8 mouse cellular contexts compared by ENCODE assay signal in genomic region chr13:69481634-69482505, GRCm38 (mm10). TPM values are rescaled to one million over a fixed set of nuclear protein-coding genes. Genes with fewer than 3 reads are reported as not detected.
DNase-seq lines count a peak whose midpoint lies in the region; ATAC-seq and TF ChIP-seq lines count a peak whose summit lies in the region.

No protein-coding gene starts in this region.

- peak overlapping the region; percentile 21; the same call in 1 of the 2 replicates for H3K4me3 ChIP-seq in intestine, postnatal 0 days (ENCODE audit: low read depth, low read length)
- peak overlapping the region; percentile 35 for H3K4me3 ChIP-seq in small intestine, adult 2 months (ENCODE audit: low read depth, low read length)

- H3K27me3 ChIP-seq in intestine, postnatal 0 days (replicated peaks; ENCODE audit: control insufficient read depth, insufficient read depth, low read length): peaks cover 34% of the 10 kb centered on the region
- H3K27me3 ChIP-seq in small intestine, adult 2 months (ENCODE audit: control insufficient read depth, insufficient read depth, low read length): peaks cover 9% of the 10 kb centered on the region

- H3K9ac ChIP-seq in intestine, postnatal 0 days (ENCODE audit: low read depth, low read length): no peak overlapping the region

- no peak overlapping the region for H3K27ac ChIP-seq in intestine, postnatal 0 days (ENCODE audit: low read depth, low read length)
- no peak overlapping the region for H3K27ac ChIP-seq in small intestine, adult 2 months (ENCODE audit: insufficient read depth, low read depth, low read length)

- peak; percentile 84 for DNase-seq in adrenal gland, postnatal 14 days
- peak; percentile 28 for DNase-seq in embryo, embryonic 9.5 days (ENCODE audit: extremely low spot score)
- peak; percentile 96 for DNase-seq in heart, adult 11 months
- peak; percentile 86 to 93 for DNase-seq in left cerebral cortex, adult 9 months (ENCODE audit: low spot score in 2 of 2)
- DNase-seq in lung, postnatal 4 days: peak; percentile 54 to 70

- no peak for ATAC-seq in intestine, postnatal 0 days
- no peak for ATAC-seq in inflammation-experienced regulatory T-cells, adult 6 months

- WGBS in intestine, postnatal 0 days: 2% methylated on average over 30 of the region's 30 CpGs
- 2% methylated on average over 30 of the region's 30 CpGs for WGBS in small intestine, adult 2 months

- no peak for TF ChIP-seq POLR2A in small intestine, adult 2 months (IDR thresholded peaks at IDR 0.05; ENCODE audit: low read depth, low read length)

- peak overlapping the region; percentile 54 for H3K4me2 ChIP-seq in intestine, postnatal 0 days (replicated peaks; ENCODE audit: low read depth)

- no peak for TF ChIP-seq CTCF in intestine, postnatal 0 days (IDR thresholded peaks at IDR 0.05; ENCODE audit: low read depth)
- TF ChIP-seq CTCF in small intestine, adult 2 months (IDR thresholded peaks at IDR 0.05; ENCODE audit: extremely low read depth, insufficient read length, insufficient replicate concordance, low read depth, low read length): no peak

- H3K9me3 ChIP-seq in intestine, postnatal 0 days (ENCODE audit: control insufficient read depth): no peaks in the 10 kb centered on the region

- H3K36me3 ChIP-seq in intestine, postnatal 0 days (ENCODE audit: control insufficient read depth, insufficient read depth): no peaks in the 10 kb centered on the region
- H3K36me3 ChIP-seq in small intestine, adult 2 months (ENCODE audit: control insufficient read depth, insufficient read depth, low read length): no peaks in the 10 kb centered on the region

- H3K4me1 ChIP-seq in intestine, postnatal 0 days (replicated peaks; ENCODE audit: control insufficient read depth, insufficient read depth, low read length): peaks cover 7% of the 10 kb centered on the region; the same call in 1 of the 2 replicates
- H3K4me1 ChIP-seq in small intestine, adult 2 months (ENCODE audit: control insufficient read depth, insufficient read depth, insufficient read length, low read length): peaks cover 5% of the 10 kb centered on the region; the same call in 1 of the 2 replicates

RNA-seq across cellular contexts. Expression of gene Nsun2, which starts 51.7 kb away (rescaled TPM):
- total RNA-seq in adrenal gland, postnatal 14 days (2021): 87.3 and 89.0 TPM in 2 replicates
- 35.0 and 38.8 TPM in 2 replicates for polyA plus RNA-seq in intestine, postnatal 0 days (2015; fragmentation: Nextera tagmentation; extraction: Ambion mirVana)
- polyA plus RNA-seq in small intestine, adult 2 months (2012; rRNA removed): 21.4 and 26.6 TPM in 2 replicates
- 10 to 100 TPM; 17.2 to 38.5 (median 30.6) TPM for polyA plus RNA-seq in inflammation-experienced regulatory T-cells, adult 6 months (2017; shearing (Covaris generic))

RNA-seq across cellular contexts. Expression of gene Tent4a, which starts 52.5 kb away (rescaled TPM):
- 21.1 and 21.6 TPM in 2 replicates for total RNA-seq in adrenal gland, postnatal 14 days (2021)
- polyA plus RNA-seq in intestine, postnatal 0 days (2015; fragmentation: Nextera tagmentation; extraction: Ambion mirVana): 2.3 and 2.7 TPM in 2 replicates
- 5.3 and 9.4 TPM in 2 replicates for polyA plus RNA-seq in small intestine, adult 2 months (2012; rRNA removed)
- polyA plus RNA-seq in inflammation-experienced regulatory T-cells, adult 6 months (2017; shearing (Covaris generic)): 1 to 10 TPM; 3.7 to 5.8 (median 4.9) TPM

Comparison
In these comparisons a context has a peak if more than half of its experiments do, and no peak if none do; other contexts are left out.
1. DNase-seq: peak in every context shown above with its lines; median percentile 96 in heart, adult 11 months; 90 in left cerebral cortex, adult 9 months; 84 in adrenal gland, postnatal 14 days; 62 in lung, postnatal 4 days; 28 in embryo, embryonic 9.5 days.